Mouse (Mus musculus) right cerebral cortex, postnatal 4 days (tissue): ENCODE data around the gene Gm21976.

ENCODE experiments used
- DNase-seq: peaks from one replicate; pipeline ENCODE4 v3.0.0-alpha.2; 2022

The Gm21976 gene

GRCm38 (mm10) chr13:98298833-98299758 is 19.4 kb downstream of the Gm21976 start:
- DNase-seq, result peak; percentile 79

- no peak for DNase-seq
Observed at GRCm38 (mm10) chr13:98305257-98305656, 25.6 kb downstream of the Gm21976 start.

- no peak for DNase-seq
Observed at GRCm38 (mm10) chr13:98306393-98306792, 26.7 kb downstream of the Gm21976 start.

GRCm38 (mm10) chr13:98306852-98307475 is 27.3 kb downstream of the Gm21976 start:
- no peak for DNase-seq

- DNase-seq, result no peak
Observed at GRCm38 (mm10) chr13:98308004-98308403, 28.3 kb downstream of the Gm21976 start.

GRCm38 (mm10) chr13:98308724-98309123 is 29.0 kb downstream of the Gm21976 start:
- no peak for DNase-seq

- DNase-seq, result no peak
Observed at GRCm38 (mm10) chr13:98311597-98311996, 31.9 kb downstream of the Gm21976 start.

GRCm38 (mm10) chr13:98313631-98314030 is 33.9 kb downstream of the Gm21976 start:
- DNase-seq, result no peak

- DNase-seq, result no peak
Observed at GRCm38 (mm10) chr13:98315124-98315523, 35.4 kb downstream of the Gm21976 start.

GRCm38 (mm10) chr13:98316140-98316479 is 36.4 kb downstream of the Gm21976 start:
- no peak for DNase-seq

GRCm38 (mm10) chr13:98316480-98317245 is 37.0 kb downstream of the Gm21976 start, which contains the start of gene Btf3:
Gene Btf3, minus strand, starts transcription at chr13:98317006.
- DNase-seq, result peak; percentile 93

GRCm38 (mm10) chr13:98317246-98317677 is 37.6 kb downstream of the Gm21976 start:
- no peak for DNase-seq

- DNase-seq, result no peak
Observed at GRCm38 (mm10) chr13:98317911-98318310, 38.2 kb downstream of the Gm21976 start.

- DNase-seq, result no peak
Observed at GRCm38 (mm10) chr13:98325034-98325433, 45.3 kb downstream of the Gm21976 start.

- DNase-seq, result no peak
Observed at GRCm38 (mm10) chr13:98332106-98332505, 52.4 kb downstream of the Gm21976 start.

- no peak for DNase-seq
Observed at GRCm38 (mm10) chr13:98336205-98336604, 56.5 kb downstream of the Gm21976 start.

- no peak for DNase-seq
Observed at GRCm38 (mm10) chr13:98340506-98340905, 60.8 kb downstream of the Gm21976 start.

GRCm38 (mm10) chr13:98349491-98349890 is 69.8 kb downstream of the Gm21976 start:
- DNase-seq, result no peak

- DNase-seq, result no peak
Observed at GRCm38 (mm10) chr13:98351527-98351926, 71.8 kb downstream of the Gm21976 start.

GRCm38 (mm10) chr13:98352381-98352975 is 72.8 kb downstream of the Gm21976 start:
- no peak for DNase-seq

- no peak for DNase-seq
Observed at GRCm38 (mm10) chr13:98353709-98354089, 74.0 kb downstream of the Gm21976 start.

- DNase-seq, result no peak
Observed at GRCm38 (mm10) chr13:98354090-98354801, 74.6 kb downstream of the Gm21976 start, which contains the start of gene Foxd1. Gene Foxd1, plus strand, starts transcription at chr13:98354242.
